Mouse (Mus musculus) macrophage (primary cell): ENCODE measurements around the gene 2200002D01Rik. TPM values are rescaled to one million over a fixed set of nuclear protein-coding genes. Genes with fewer than 3 reads are reported as not detected.
"Not testable (repeated sequence)": the region's sequence is repeated elsewhere in the genome, so short reads cannot be mapped to it uniquely, and the experiment has no call there.

Experiments used
- H3K27ac ChIP-seq: fragments of 350-480 bp; formaldehyde crosslinking; 2 replicates; pipeline ENCODE4 v1.9.0; 2021
- H3K36me3 ChIP-seq: fragments of 350-480 bp; formaldehyde crosslinking; 2 replicates; pipeline ENCODE4 v1.9.0; 2021; ENCODE audit errors: inconsistent target
- H3K4me3 ChIP-seq: fragments of 350-480 bp; formaldehyde crosslinking; 2 replicates; pipeline ENCODE4 v1.9.0; 2021; ENCODE audit errors: inconsistent target
- H3K79me2 ChIP-seq: fragments of 350-480 bp; formaldehyde crosslinking; 2 replicates; pipeline ENCODE4 v1.9.0; 2021; ENCODE audit errors: inconsistent target
- WGBS: methylation state at CpG from one replicate; pipeline ENCODE4 v1.1.7; 2026; ENCODE audit warnings: inconsistent platforms; ENCODE audit not compliant: missing documents; 5-methylcytosine and 5-hydroxymethylcytosine counted together
- polyA plus RNA-seq: library from polyadenylated mRNA; stranded (reverse); fragments of 250-400 nt; gene quantifications from 3 replicates; pipeline ENCODE4 v1.2.4, GENCODE M21; 2018; ENCODE audit warnings: inconsistent platforms

2200002D01Rik gene
- polyA plus RNA-seq, 1 experiment from 2014 or later = not detected

- H3K4me3 ChIP-seq = no peak overlapping the region
- WGBS = 88% methylated on average over 10 of the region's 10 CpGs
- H3K36me3 ChIP-seq = no peaks in the 10 kb centered on the region
- H3K27ac ChIP-seq = no peak overlapping the region
- no peaks in the 10 kb centered on the region for H3K79me2 ChIP-seq
Observed at GRCm38 (mm10) chr7:29259781-29260730, 11.8 kb upstream of the 2200002D01Rik start.

GRCm38 (mm10) chr7:29257368-29257767 is 9.1 kb upstream of the 2200002D01Rik start:
- H3K27ac ChIP-seq = no peak overlapping the region
- no peak overlapping the region for H3K4me3 ChIP-seq
- no peaks in the 10 kb centered on the region for H3K79me2 ChIP-seq
- 100% methylated on average over 1 of the region's 1 CpGs for WGBS
- no peaks in the 10 kb centered on the region for H3K36me3 ChIP-seq

GRCm38 (mm10) chr7:29255875-29256274 is 7.6 kb upstream of the 2200002D01Rik start:
- H3K79me2 ChIP-seq = no peaks in the 10 kb centered on the region
- WGBS = 92% methylated on average over 3 of the region's 4 CpGs
- no peak overlapping the region for H3K4me3 ChIP-seq
- H3K36me3 ChIP-seq = no peaks in the 10 kb centered on the region
- no peak overlapping the region for H3K27ac ChIP-seq

GRCm38 (mm10) chr7:29253842-29254241 is 5.6 kb upstream of the 2200002D01Rik start:
- WGBS = 29% methylated on average over 5 of the region's 5 CpGs
- no peaks in the 10 kb centered on the region for H3K36me3 ChIP-seq
- no peak overlapping the region for H3K27ac ChIP-seq
- H3K4me3 ChIP-seq = no peak overlapping the region
- no peaks in the 10 kb centered on the region for H3K79me2 ChIP-seq

GRCm38 (mm10) chr7:29251166-29251565 is 2.9 kb upstream of the 2200002D01Rik start:
- Histone ChIP-seq H3K27ac (no peak overlapping the region), H3K36me3 (no peaks in the 10 kb centered on the region), H3K79me2 (no peaks in the 10 kb centered on the region), H3K4me3 (no peak overlapping the region)
- WGBS = 85% methylated on average over 3 of the region's 3 CpGs

- no peak overlapping the region for H3K4me3 ChIP-seq
- H3K79me2 ChIP-seq = no peaks in the 10 kb centered on the region
- WGBS = 52% methylated on average over 15 of the region's 19 CpGs
- peaks cover 9% of the 10 kb centered on the region; the same call in 1 of the 2 replicates for H3K36me3 ChIP-seq
- no peak overlapping the region for H3K27ac ChIP-seq
Observed at GRCm38 (mm10) chr7:29247706-29248105, 560 bp downstream of the 2200002D01Rik start.

- Histone ChIP-seq H3K79me2 (no peaks in the 10 kb centered on the region; the same call in 1 of the 2 replicates), H3K4me3 (no peak overlapping the region), H3K27ac (no peak overlapping the region), H3K36me3 (peaks cover 9% of the 10 kb centered on the region; the same call in 1 of the 2 replicates)
- 29% methylated on average over 7 of the region's 16 CpGs for WGBS
Observed at GRCm38 (mm10) chr7:29247314-29247700, 959 bp downstream of the 2200002D01Rik start.

- H3K4me3 ChIP-seq = no peak overlapping the region
- peaks cover 3% of the 10 kb centered on the region; the same call in 1 of the 2 replicates for H3K79me2 ChIP-seq
- H3K27ac ChIP-seq = no peak overlapping the region
- peaks cover 9% of the 10 kb centered on the region; the same call in 1 of the 2 replicates for H3K36me3 ChIP-seq
- 91% methylated on average over 21 of the region's 21 CpGs for WGBS
Observed at GRCm38 (mm10) chr7:29246619-29247313, 1.5 kb downstream of the 2200002D01Rik start.

GRCm38 (mm10) chr7:29246015-29246414 is 2.3 kb downstream of the 2200002D01Rik start:
- WGBS = 91% methylated on average over 5 of the region's 5 CpGs
- peaks cover 9% of the 10 kb centered on the region; the same call in 1 of the 2 replicates for H3K36me3 ChIP-seq
- peaks cover 9% of the 10 kb centered on the region; the same call in 1 of the 2 replicates for H3K79me2 ChIP-seq
- no peak overlapping the region for H3K4me3 ChIP-seq
- no peak overlapping the region for H3K27ac ChIP-seq

GRCm38 (mm10) chr7:29244732-29245416 is 3.4 kb downstream of the 2200002D01Rik start:
- Histone ChIP-seq H3K27ac (no peak overlapping the region), H3K4me3 (no peak overlapping the region), H3K79me2 (peaks cover 19% of the 10 kb centered on the region; the same call in 1 of the 2 replicates), H3K36me3 (peaks cover 9% of the 10 kb centered on the region; the same call in 1 of the 2 replicates)
- WGBS = 96% methylated on average over 7 of the region's 7 CpGs

- H3K27ac ChIP-seq = peak within 1 kb of the TSS; percentile 83
- peaks cover 31% of the 10 kb centered on the region; the same call in 1 of the 2 replicates for H3K79me2 ChIP-seq
- WGBS = under 1% methylated on average over 60 of the region's 60 CpGs
- no peaks in the 10 kb centered on the region for H3K36me3 ChIP-seq
- H3K4me3 ChIP-seq = peak within 1 kb of the TSS; percentile 73
Observed at GRCm38 (mm10) chr7:29238019-29238967, 10.0 kb downstream of the 2200002D01Rik start, which contains the start of gene Yif1b. Gene Yif1b (plus strand): TSS chr7:29238329.

- not testable (repeated sequence) for H3K36me3 ChIP-seq
- Histone ChIP-seq H3K4me3 (peak overlapping the region; percentile 7; the same call in 1 of the 2 replicates), H3K79me2 (peaks cover 32% of the 10 kb centered on the region; the same call in 1 of the 2 replicates), H3K27ac (peak overlapping the region; percentile 83)
- WGBS = 24% methylated on average over 6 of the region's 6 CpGs
Observed at GRCm38 (mm10) chr7:29237596-29237995, 10.7 kb downstream of the 2200002D01Rik start.

- 95% methylated on average over 4 of the region's 4 CpGs for WGBS
- no peaks in the 10 kb centered on the region for H3K36me3 ChIP-seq
- H3K27ac ChIP-seq = no peak overlapping the region
- H3K4me3 ChIP-seq = no peak overlapping the region
- H3K79me2 ChIP-seq = peaks cover 34% of the 10 kb centered on the region
Observed at GRCm38 (mm10) chr7:29236593-29236992, 11.7 kb downstream of the 2200002D01Rik start.
